Mouse (Mus musculus) kidney, adult 18-20 months (tissue): ENCODE results near the gene Drg2.

ENCODE experiments used
- DNase-seq: peaks from one replicate; pipeline ENCODE4 v3.0.0; 2021

Gene Drg2

DNA sequence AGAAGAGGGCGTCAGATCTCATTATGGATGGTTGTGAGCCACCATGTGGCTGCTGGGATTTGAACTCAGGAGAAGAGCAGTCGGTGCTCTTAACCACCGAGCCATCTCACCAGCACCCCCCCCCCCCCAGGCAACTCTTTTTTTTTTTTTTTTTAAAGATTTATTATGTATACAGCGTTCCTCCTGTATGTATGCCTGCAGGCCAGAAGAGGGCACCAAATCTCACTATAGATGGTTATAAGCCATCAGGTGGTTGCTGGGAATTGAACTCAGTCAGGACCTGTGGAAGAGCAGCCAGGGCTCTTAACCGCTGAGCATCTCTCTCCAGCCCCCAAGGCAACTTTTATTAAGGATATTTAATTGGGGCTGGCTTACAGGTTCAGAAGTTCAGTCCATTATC, 20.1 kb downstream of the Drg2 start:
- DNase-seq = no peak

DNA sequence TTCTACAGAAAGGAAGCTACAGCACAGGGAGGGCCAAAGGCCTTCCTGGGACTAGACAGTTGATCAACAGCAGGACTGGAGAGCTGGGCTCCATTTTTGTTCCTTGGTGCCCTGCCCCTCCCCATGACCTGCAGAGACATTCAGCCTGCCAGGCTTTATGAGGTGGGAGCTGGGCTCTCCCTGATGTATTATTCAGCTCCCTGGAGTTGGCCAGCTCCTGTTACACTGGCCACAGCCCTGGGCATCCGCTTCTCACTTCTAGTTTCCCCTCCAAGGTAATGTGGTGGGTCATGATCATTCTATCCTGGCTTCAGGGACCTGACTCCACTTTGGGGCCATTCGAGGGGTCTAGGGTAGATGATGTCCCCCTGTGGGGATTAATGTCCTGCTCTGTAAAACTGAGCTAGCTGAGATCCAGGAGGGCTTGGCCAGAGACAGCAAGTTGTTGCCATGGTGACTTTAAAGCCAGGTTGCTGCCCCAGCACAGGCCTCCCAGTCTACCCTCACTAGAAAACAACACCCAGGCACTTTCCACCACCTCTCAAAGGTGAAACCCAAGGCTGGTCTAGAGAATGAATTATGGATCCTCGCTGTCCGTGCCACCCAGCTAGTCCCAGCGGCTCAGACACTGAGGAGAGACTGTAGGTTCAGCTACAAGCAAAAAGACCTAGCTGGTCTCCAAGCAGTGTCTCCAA, 21.4 kb downstream of the Drg2 start:
- no peak for DNase-seq

DNA sequence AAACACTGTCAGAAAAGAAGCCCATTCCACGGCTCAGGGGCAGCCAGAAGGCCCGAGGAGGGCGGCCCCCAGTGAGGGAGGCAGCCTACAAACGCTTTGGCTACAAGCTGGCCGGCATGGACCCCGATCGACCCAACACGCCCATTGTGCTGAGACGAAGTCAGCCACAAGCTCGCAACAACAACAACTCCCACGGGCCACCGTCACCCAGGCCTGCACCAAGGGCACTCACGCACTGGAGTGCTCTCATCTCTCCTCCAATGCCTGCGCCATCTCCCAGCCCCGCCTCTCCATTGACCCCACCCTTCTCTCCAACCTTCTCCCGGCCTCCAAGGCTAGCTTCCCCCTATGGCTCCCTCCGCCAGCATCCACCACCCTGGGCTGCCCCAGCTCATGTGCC, 23.7 kb downstream of the Drg2 start:
- no peak for DNase-seq

DNA sequence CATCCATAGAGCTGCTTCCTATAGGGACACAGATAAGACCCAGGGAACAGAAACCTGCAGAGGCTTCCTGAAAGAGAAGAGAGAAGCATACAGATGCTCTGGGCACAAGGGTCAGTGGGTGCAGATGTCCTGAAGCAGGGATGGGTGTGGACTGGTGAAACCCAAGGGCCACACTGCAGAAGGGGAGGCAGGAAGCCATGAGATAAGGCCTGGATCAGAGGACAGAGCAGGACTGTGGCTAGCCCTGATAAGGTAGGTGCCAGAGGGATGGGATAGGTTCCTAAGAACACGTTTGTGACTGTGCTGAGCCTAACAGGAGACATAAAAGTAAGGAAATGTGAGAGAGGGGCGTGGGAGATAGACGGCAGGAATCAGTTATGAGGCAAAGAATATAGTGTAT, 31.9 kb downstream of the Drg2 start:
- no peak for DNase-seq

DNA sequence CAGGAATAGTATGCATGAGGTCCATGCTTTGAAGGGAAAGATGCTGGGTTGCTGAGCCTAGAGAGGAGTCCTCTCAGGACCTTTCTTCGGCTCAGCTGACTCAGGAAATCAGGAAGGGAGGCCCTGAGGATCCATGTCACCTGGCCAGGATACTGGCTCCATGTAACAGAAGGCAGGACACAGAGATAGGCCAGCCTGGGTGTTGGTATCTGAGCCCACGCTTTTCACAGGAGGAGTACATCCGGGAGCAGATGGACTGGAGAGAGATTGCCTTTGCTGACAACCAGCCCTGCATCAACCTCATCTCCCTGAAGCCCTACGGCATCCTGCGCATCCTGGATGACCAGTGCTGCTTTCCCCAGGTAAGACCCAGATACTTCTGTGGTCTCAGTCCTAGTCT, 38.3 kb downstream of the Drg2 start:
- no peak for DNase-seq

DNA sequence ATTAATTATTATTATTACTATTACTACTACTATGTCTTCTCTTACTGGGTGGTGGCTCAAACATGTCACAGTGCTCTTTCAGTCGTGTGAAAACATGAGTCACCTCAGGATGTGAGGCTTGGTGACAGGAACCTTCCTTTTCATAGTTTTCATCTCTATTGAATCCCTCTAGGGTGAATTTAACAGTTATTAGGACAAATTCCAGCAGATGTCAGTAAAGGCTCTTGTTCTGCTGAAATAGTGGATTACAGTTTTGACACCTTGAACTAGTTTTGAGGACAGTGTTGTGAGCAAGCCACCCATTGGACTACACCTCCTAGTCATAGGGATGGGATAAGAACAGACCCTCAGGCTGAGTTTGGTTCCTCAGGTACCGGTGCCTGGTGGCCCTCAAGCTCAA, 41.3 kb downstream of the Drg2 start:
- no peak for DNase-seq

DNA sequence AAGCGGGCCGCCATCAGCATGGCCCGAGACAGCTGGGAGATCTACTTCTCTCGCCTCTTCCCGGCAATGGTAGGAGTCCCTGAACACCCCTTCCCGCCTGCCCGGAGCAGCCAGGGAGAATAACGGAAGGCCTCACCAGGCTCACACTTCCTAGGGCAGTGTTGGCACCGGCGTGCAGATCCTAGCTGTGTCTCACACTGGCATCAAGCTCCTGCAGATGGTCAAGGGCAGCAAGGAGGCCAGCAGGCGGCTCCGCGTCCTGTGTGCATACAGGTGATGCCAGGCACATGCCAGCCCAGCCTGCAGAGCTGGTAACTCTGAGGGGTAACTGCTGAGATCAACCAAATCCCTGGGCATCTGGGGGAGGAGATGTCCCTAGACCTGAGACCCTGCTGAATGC, 52.9 kb downstream of the Drg2 start:
- no peak for DNase-seq

DNA sequence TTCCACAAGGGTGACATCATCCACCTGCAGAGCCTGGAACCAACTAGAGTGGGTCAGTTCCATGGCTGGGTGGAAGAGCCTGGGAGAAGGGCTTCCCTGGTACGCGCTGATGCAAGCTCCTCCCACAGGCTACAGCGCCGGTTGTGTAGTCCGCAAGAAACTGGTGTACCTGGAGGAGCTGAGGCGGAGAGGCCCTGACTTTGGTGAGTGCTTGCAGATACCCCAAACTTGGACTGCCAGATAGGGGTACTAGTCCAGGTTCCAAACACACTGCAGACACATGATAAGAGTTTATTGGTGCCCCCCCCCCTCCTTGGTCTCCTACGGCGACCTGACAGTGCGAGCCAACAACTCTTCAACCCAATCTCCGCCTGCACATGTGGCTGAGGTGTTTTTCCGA, 54.6 kb downstream of the Drg2 start:
- DNase-seq = peak; percentile 16

DNA sequence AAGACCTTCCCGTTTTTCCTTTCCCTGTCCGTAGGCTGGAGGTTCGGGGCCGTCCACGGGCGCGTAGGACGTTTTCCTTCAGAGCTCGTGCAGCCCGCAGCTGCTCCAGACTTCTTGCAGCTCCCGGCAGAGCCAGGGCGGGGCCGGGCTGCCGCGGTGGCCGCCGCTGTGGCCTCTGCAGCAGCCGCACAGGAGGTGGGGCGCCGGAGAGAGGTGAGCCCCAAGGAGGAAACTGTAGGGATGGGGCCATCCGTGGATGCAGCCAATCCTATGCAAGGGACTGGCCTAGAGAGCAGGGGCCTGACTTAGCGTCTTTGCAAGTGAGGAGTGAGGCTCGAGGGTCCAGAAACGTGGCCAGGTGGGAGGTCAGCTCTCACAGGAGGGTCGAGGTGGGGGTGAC, 55.1 kb downstream of the Drg2 start:
- DNase-seq = peak; percentile 12

DNA sequence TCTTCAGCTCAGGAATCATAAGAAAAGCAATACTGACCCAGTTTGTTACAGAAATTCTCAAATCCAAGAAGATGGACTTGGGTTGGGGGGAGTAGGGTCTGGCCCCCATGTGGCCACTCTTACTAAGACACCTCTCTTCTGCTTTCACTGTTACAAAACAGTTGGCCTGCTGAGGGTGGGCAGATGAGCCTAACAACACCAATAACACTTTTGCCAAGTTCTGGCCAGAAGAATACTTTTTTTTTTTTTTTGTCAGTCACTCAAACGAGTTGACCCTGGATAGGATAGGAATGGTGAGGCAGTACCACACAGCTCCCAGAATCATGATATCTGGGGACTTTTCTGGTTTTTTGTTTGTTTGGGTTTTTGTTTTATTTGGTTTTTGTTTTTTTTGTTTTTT, 57.5 kb downstream of the Drg2 start:
- DNase-seq = no peak

DNA sequence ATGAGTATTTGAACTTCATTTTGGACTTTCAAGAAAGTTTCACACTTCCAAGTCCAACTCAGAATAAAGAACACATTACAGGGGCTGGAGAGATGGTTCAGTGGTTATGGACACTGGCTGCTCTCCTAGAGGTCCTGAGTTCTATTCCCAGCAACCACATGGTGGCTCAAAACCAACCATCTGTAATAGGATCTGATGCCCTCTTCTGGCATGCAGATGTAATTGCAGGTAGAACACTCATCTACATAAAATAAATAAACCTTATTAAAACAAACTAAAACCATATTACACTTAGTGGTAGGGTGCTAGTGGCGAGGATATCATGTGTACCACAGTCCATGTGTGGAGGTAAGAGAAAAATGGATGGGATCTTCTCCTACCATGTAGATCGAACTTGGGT, 58.1 kb downstream of the Drg2 start:
- no peak for DNase-seq

DNA sequence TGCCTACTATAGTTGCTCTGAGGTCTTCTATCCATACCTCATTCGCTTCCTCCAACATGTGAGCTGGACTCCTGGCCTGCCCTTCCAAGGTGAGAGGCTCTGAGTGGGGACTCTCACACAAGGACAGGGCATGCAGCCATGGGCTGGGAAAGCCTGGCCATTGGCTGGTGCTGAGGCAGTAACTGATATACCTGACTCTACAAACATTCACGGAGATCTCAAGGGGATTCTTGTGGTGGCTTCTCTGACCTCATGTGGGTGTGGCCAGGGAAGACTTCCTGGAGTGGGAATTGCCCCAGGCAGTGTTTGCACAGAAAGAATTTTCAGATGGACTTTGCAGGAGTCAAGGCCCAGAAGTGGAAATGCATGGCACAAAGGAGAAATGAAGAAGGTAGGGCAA, 60.5 kb downstream of the Drg2 start:
- DNase-seq = no peak

DNA sequence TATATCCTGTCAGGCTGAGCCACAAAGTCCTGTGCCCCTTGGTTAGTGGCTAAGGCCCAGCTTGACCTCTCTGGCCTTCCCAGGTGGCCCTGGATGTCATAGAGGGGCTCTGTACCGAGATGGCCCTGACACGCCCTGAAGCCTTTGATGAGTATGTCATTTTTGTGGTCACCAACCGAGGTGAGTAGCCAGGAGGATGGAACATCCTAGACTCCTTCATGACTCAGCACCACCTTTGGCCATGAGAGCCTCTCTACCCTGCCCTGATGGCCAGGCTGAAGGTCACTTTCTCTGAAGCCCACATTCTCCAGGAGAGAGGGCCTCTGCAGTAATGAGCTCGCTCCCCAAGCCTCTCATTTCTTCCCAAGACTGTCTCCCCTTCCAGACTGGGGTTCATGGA, 63.9 kb downstream of the Drg2 start:
- DNase-seq = no peak
